Mouse (Mus musculus): Measurements from ENCODE around the gene Mis18bp1.
"Not testable (repeated sequence)": the region's sequence is repeated elsewhere in the genome, so short reads cannot be mapped to it uniquely, and the experiment has no call there.

The Mis18bp1 gene

DNA sequence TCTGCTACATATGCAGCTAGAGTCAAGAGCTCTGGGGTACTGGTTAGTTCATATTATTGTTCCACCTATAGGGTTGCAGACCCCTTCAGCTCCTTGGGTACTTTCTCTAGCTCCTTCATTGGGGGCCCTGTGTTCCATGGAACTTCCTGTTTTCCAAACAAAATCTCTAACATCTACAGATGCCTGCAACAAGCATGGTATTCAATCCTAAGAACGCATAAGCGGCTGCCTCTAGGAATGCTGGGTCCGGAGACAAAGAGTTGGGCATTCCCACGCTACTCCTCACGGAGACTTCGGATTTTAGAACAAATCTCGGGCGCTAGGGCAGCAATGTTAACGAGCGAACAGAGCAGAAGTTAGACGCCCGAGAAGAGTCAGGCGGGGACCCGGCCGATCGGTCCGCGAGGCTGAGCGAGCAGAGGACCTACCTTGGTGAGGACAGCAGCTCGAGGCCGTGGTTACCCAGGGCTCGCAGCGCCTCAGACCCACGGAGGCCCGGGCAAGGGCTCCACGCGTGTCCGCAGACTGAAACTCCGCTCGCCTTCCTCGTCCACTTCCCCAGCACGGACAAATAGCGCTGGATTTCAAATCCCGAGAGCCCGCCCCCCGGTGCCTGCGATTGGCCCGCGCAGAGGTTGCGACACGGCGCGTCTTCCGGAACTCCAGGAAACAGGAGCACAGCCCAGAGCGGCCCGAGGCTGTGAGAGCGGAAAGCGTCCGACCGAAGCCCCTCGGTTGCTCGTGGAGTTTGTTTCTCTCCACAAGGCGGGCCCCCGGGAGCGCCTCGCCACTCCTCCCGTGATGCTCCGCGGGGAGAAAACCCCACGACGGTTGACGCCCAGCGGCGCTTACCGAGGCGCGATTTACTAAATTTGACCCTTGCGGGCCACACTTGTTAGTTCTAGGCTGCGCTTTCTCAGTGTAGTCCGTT is at the start of gene Mis18bp1:
Mis18bp1 (minus strand) TSS at position 584 of the 931 bp plus-strand sequence.
- peak; percentile 91 for DNase-seq (ENCODE audit: low read depth)

GRCm38 (mm10) chr12:65216404-65216840 is 44.0 kb upstream of the Mis18bp1 start:
- DNase-seq (ENCODE audit: low read depth), result no peak

DNA sequence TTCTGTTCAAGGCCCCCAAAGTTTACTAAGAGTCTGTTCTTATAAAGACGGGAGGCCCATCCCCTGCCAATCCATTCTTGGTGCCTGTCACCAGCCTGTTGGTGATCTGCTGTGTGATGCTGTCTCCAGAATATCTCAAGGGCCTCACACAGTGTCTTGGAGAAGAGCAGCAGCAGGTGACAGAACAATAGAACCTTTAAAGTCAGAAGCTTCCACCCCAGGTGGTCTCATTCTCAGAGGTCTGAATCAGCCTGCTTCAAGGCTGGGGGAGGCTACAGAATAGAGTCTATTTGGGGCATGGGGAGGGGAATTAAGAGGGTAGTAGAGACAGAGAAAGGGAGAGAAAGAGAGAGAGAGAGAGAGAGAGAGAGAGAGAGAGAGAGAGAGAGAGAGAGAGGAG is 34.0 kb upstream of the Mis18bp1 start:
- DNase-seq (ENCODE audit: low read depth), result no peak

DNA sequence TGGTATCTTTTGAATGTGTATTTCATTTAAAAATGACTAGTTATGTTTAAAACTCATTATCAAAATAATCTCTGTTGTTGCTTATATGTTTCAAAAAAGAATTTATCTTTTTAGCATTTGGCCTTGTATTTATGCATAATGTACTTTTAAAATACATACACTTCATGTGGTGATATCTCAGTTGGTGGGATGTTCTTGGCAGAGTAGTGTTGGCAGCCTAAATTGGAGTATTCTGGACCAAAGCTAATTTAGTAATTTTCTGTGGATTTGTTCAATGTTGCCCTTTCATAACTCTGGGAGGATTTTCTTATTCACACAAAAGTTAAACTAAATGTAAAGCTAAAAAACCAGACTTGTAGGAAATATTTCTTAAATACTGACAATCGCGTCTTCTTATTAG is 29.4 kb upstream of the Mis18bp1 start:
- DNase-seq (ENCODE audit: low read depth), result no peak

DNA sequence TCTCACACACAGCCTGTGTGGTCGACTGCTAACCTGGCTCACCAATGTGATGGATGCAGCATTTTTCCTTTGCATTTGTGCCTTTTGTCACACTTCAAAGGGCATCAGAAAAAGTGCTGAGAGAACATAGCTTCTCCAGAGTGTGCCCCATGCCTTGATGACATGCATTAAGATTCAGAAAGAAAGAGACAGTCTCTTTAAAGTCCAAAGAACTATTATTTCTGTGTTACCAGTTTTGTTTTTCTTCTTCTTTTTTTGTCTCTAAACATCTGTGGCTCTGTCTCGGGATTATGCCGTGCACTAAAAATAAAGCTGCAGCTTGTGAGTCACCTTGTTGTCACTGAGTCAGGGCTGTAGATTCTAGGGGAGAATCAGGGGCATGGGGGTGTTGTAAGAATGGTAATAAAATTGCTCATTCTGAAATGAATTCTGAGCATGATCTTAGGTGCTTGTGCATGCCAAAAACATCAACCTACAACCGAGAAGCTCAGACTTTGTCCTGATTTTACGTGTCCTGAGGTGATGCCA is 21.7 kb upstream of the Mis18bp1 start:
- DNase-seq (ENCODE audit: low read depth), result no peak

- DNase-seq (ENCODE audit: low read depth), result no peak
Measured at GRCm38 (mm10) chr12:65189213-65189612, 16.8 kb upstream of the Mis18bp1 start.

GRCm38 (mm10) chr12:65187365-65187764 is 15.0 kb upstream of the Mis18bp1 start:
- no peak for DNase-seq (ENCODE audit: low read depth)

GRCm38 (mm10) chr12:65173736-65174135 is 1.3 kb upstream of the Mis18bp1 start:
- no peak for DNase-seq (ENCODE audit: low read depth)

- peak; percentile 27 for DNase-seq (ENCODE audit: low read depth)
Measured at GRCm38 (mm10) chr12:65172959-65173358, 555 bp upstream of the Mis18bp1 start.

- not testable (repeated sequence) for DNase-seq (ENCODE audit: low read depth)
Measured at GRCm38 (mm10) chr12:65136121-65136520, 36.3 kb downstream of the Mis18bp1 start.

- no peak for DNase-seq (ENCODE audit: low read depth)
Measured at GRCm38 (mm10) chr12:65119451-65119850, 53.0 kb downstream of the Mis18bp1 start.

- DNase-seq (ENCODE audit: low read depth), result no peak
Measured at GRCm38 (mm10) chr12:65118968-65119367, 53.4 kb downstream of the Mis18bp1 start.

- DNase-seq (ENCODE audit: low read depth), result not testable (repeated sequence)
Measured at GRCm38 (mm10) chr12:65114978-65115377, 57.4 kb downstream of the Mis18bp1 start.

DNA sequence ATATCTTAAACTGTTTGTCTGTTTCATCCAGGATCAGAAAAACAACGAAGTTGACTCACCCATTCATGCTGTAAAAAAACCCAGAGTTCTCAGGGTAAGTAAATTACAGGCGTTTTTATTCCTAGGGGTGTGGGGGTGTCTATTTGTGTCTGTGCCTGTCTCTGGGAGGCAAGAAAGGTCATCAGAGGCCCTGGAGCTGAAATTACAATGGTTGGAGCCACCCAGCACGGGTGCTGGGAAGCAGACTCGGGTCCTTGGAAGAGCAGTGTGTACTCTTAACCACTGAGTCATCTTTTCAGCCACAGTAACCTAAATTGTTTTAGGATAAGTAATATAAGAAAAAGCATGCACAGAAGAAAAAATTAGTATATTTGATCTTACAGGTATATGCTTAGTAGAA is 58.5 kb downstream of the Mis18bp1 start:
- no peak for DNase-seq (ENCODE audit: low read depth)

- no peak for DNase-seq (ENCODE audit: low read depth)
Measured at GRCm38 (mm10) chr12:65112811-65113210, 59.6 kb downstream of the Mis18bp1 start.

DNA sequence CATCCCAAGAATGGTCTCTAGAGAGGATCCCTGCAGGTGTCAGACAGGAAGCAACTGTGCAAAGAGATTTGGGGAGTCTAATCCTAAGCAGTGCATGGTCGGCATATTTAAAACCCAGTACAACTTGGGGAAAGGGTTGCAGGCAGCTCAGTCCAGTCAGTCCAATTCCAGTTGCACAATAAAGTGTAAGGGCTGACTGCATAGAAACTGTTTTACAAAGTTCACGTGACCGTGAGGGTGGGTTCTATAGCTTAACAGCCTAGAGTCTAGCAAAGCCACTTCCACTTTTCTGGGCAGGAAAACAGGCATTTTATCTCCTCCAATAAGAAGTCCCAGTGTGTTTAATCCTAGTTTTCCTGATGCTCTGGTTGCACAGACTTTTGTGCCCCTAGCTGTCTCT is 60.9 kb downstream of the Mis18bp1 start:
- no peak for DNase-seq (ENCODE audit: low read depth)

DNA sequence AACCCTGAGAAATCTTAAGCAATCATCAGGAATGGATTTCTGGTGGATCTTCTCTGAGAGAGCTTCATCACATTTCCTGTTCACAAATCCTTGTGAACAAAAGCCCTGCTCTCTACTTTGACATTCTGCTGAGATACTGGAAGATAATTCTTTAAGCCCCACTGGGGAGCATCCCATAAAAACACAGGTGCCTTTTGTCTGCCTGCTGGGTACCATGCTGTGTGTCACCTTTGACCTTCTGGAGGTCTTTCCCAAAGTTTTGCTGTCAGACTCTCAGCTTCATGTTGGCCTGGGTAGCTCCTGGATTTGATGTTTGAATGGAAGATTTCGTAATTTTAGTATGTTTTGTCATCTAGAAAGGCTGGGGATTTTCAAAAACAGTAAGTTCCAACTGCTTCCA is 63.7 kb downstream of the Mis18bp1 start:
- DNase-seq (ENCODE audit: low read depth), result no peak

All from c-Kit-positive CD71-positive TER-119-negative erythroid progenitor cells, embryonic 14.5 days (primary cell).